In genomic region chr11:32061874-32062273, GRCm38 (mm10) we compare ENCODE assay signal across 10 mouse cellular contexts.
DNase-seq lines count a peak whose midpoint lies in the region; TF ChIP-seq lines count a peak whose summit lies in the region.
"Had no signal": no experiment of that assay in that cellular context is flagged by ENCODE, and none has a peak within 500 bp of the region (broad histone marks: within the 10 kb centered on the region; RNA-seq: fewer than 3 reads in every experiment).

No protein-coding gene starts in this region.

- H3K27ac ChIP-seq in cortical plate, adult 2 months (ENCODE audit: insufficient read depth, low read length): 0 out of 2 replicates have a peak overlapping the region, but pooled peaks have one; percentile 2
- H3K27ac ChIP-seq: liver, embryonic 15.5 days had no signal

- no peak for TF ChIP-seq POLR2A in cortical plate, adult 2 months (IDR thresholded peaks at IDR 0.05; ENCODE audit: extremely low read depth, insufficient read depth, low read length)

- H3K4me1 ChIP-seq in cortical plate, adult 2 months (ENCODE audit: control insufficient read depth, insufficient read depth, low read length): peaks cover 13% of the 10 kb centered on the region
- H3K4me1 ChIP-seq: liver, embryonic 15.5 days had no signal

- TF ChIP-seq CTCF in cortical plate, adult 2 months (IDR thresholded peaks at IDR 0.05; ENCODE audit: extremely low read depth, insufficient read depth, low read length): no peak

- DNase-seq in gastrocnemius, adult 18-20 months (ENCODE audit: low spot score): peak; percentile 6
- DNase-seq in gastrocnemius, adult 8-10 months (ENCODE audit: low spot score in 2 of 2): no peak
- DNase-seq in layer of hippocampus, adult 9-11 months: peak; percentile 75
- DNase-seq in right cerebral cortex, postnatal 10 days (ENCODE audit: low spot score in 2 of 2): peak; percentile 65 to 81
- no peak for DNase-seq in kidney, adult 8-10 months
- DNase-seq in cerebellum, adult 9-10 months: no peak
- no peak for DNase-seq in kidney, adult 11 months
- DNase-seq: retina, postnatal 1 day had no signal

- no peak overlapping the region for H3K4me3 ChIP-seq in cortical plate, adult 2 months (ENCODE audit: insufficient read depth, low read length)
- H3K4me3 ChIP-seq: liver, embryonic 15.5 days had no signal

Comparison
In these comparisons a context has a peak if more than half of its experiments do, and no peak if none do; other contexts are left out.
1. DNase-seq: peak in gastrocnemius, adult 18-20 months (single experiment), layer of hippocampus, adult 9-11 months (single experiment) and right cerebral cortex, postnatal 10 days (2 of 2); none in gastrocnemius, adult 8-10 months (0 of 2), kidney, adult 8-10 months (0 of 2), cerebellum, adult 9-10 months (single experiment) and kidney, adult 11 months (single experiment).